Comparison of ENCODE assay signal across 8 mouse cellular contexts in the genomic region with DNA sequence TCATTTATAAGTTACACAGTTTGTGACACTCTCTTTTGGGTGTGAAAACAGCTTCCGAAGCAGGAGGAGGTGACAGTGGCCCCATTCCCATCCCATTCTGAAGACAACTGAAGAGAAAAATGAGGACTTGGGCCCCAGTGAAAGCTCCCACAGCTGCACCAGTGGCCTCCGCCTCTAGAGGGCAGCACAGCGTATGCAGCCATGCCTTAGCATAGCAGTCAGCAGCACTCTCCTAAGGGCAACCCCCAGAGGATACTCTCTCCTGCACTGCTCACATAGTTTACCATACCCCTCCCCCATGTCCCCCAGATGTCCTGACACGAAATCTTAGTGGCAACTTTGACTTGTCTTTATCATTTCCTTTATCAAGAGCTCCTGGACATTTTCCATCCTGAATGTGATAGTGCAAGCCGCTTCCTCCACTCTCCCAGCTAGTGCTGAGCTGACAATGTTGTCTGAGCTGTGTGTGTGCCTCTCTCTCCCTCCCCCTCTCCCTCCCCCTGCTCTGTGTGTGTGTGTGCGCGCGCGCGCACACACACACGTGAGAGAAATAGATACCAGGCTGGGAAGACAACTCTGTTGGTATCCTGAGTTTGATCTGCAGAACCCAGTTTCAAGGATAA. TPM values are rescaled to one million over a fixed set of nuclear protein-coding genes. Genes with fewer than 3 reads are reported as not detected.
DNase-seq lines count a peak whose midpoint lies in the region; ATAC-seq lines count a peak whose summit lies in the region.

No protein-coding gene starts in this region.

- DNase-seq in 3134 (ENCODE audit: extremely low read depth, insufficient read length, low spot score), result peak; percentile 31
- peak; percentile 88 for DNase-seq in adrenal gland, postnatal 25 days
- DNase-seq in heart, adult 8-10 months (ENCODE audit: low spot score), result peak; percentile 79
- peak; percentile 68 to 91 for DNase-seq in kidney, adult 8-10 months
- DNase-seq in spleen, postnatal 10 days (ENCODE audit: low spot score in 2 of 2), result peak; percentile 72 to 87

- no peaks in the 10 kb centered on the region for H3K9me3 ChIP-seq in embryonic facial prominence, embryonic 13.5 days
- H3K9me3 ChIP-seq in limb, embryonic 13.5 days, result no peaks in the 10 kb centered on the region
- no peaks in the 10 kb centered on the region for H3K9me3 ChIP-seq in midbrain, embryonic 16.5 days (replicated peaks; ENCODE audit: control insufficient read depth, low read length, poor library complexity, severe bottlenecking)

- no peak overlapping the region for H3K4me3 ChIP-seq in embryonic facial prominence, embryonic 13.5 days
- H3K4me3 ChIP-seq in limb, embryonic 13.5 days, result no peak overlapping the region
- H3K4me3 ChIP-seq in midbrain, embryonic 16.5 days (ENCODE audit: low read depth, low read length), result no peak overlapping the region

- H3K9ac ChIP-seq in embryonic facial prominence, embryonic 13.5 days, result no peak overlapping the region
- no peak overlapping the region for H3K9ac ChIP-seq in limb, embryonic 13.5 days
- H3K9ac ChIP-seq in midbrain, embryonic 16.5 days (ENCODE audit: low read depth, low read length), result no peak overlapping the region

- H3K4me2 ChIP-seq in embryonic facial prominence, embryonic 13.5 days, result peak overlapping the region; percentile 39
- peak overlapping the region; percentile 30; the same call in 1 of the 2 replicates for H3K4me2 ChIP-seq in limb, embryonic 13.5 days (replicated peaks)
- peak overlapping the region; percentile 30 for H3K4me2 ChIP-seq in midbrain, embryonic 16.5 days (ENCODE audit: low read length)

- H3K27me3 ChIP-seq in embryonic facial prominence, embryonic 13.5 days, result no peaks in the 10 kb centered on the region
- no peaks in the 10 kb centered on the region for H3K27me3 ChIP-seq in limb, embryonic 13.5 days
- no peaks in the 10 kb centered on the region for H3K27me3 ChIP-seq in midbrain, embryonic 16.5 days (ENCODE audit: control insufficient read depth, insufficient read depth, low read depth, low read length)

- peak; percentile 79 for ATAC-seq in embryonic facial prominence, embryonic 13.5 days (ENCODE audit: insufficient number of reproducible peaks, insufficient read depth, low FRiP score, low TSS enrichment, low read depth)
- ATAC-seq in limb, embryonic 13.5 days (ENCODE audit: low FRiP score, low read depth), result peak; percentile 85
- ATAC-seq in midbrain, embryonic 16.5 days, result peak; percentile 94

- peaks cover 5% of the 10 kb centered on the region; the same call in 1 of the 2 replicates for H3K4me1 ChIP-seq in embryonic facial prominence, embryonic 13.5 days
- no peaks in the 10 kb centered on the region for H3K4me1 ChIP-seq in limb, embryonic 13.5 days
- H3K4me1 ChIP-seq in midbrain, embryonic 16.5 days (ENCODE audit: control insufficient read depth, insufficient read depth, low read length), result no peaks in the 10 kb centered on the region

- H3K36me3 ChIP-seq in embryonic facial prominence, embryonic 13.5 days, result no peaks in the 10 kb centered on the region
- H3K36me3 ChIP-seq in limb, embryonic 13.5 days, result no peaks in the 10 kb centered on the region
- H3K36me3 ChIP-seq in midbrain, embryonic 16.5 days (ENCODE audit: control insufficient read depth, insufficient read depth, low read length), result no peaks in the 10 kb centered on the region

- 10% methylated on average over 11 of the region's 11 CpGs for WGBS in embryonic facial prominence, embryonic 13.5 days
- 9% methylated on average over 11 of the region's 11 CpGs for WGBS in limb, embryonic 13.5 days
- WGBS in midbrain, embryonic 16.5 days, result 7% methylated on average over 11 of the region's 11 CpGs

- H3K27ac ChIP-seq in embryonic facial prominence, embryonic 13.5 days, result no peak overlapping the region
- no peak overlapping the region for H3K27ac ChIP-seq in limb, embryonic 13.5 days
- H3K27ac ChIP-seq in midbrain, embryonic 16.5 days (ENCODE audit: low read length), result no peak overlapping the region

RNA-seq across cellular contexts. Expression of a gene that starts 4.4 kb away (rescaled TPM):
- total RNA-seq in adrenal gland, postnatal 25 days (2021), result not detected in 2 replicates
- polyA plus RNA-seq in embryonic facial prominence, embryonic 13.5 days (2015; fragmentation: Nextera tagmentation; extraction: Ambion mirVana), result not detected in 2 replicates
- under 1 TPM in 1 of 4 experiments, not detected in 3; 0.32 TPM for total RNA-seq in heart, adult 8-10 months (2022)
- polyA plus RNA-seq in limb, embryonic 13.5 days (2015; fragmentation: Nextera tagmentation; extraction: Ambion mirVana), result not detected in 2 replicates
- polyA plus RNA-seq in midbrain, embryonic 16.5 days (2015; fragmentation: Nextera tagmentation; extraction: Ambion mirVana), result not detected in 2 replicates

RNA-seq across cellular contexts. Expression of a gene that starts 13.8 kb away (rescaled TPM):
- total RNA-seq in adrenal gland, postnatal 25 days (2021), result 0.46 TPM in 1 of 2 replicates, not detected in the other
- 1.1 TPM in 2 replicates for polyA plus RNA-seq in embryonic facial prominence, embryonic 13.5 days (2015; fragmentation: Nextera tagmentation; extraction: Ambion mirVana)
- total RNA-seq in heart, adult 8-10 months (2022), result 1 to 10 TPM in 1 of 4 experiments, not detected in 3; 1.1 TPM
- polyA plus RNA-seq in limb, embryonic 13.5 days (2015; fragmentation: Nextera tagmentation; extraction: Ambion mirVana), result 0.89 and 1.1 TPM in 2 replicates
- not detected in 2 replicates for polyA plus RNA-seq in midbrain, embryonic 16.5 days (2015; fragmentation: Nextera tagmentation; extraction: Ambion mirVana)

RNA-seq across cellular contexts. Expression of a gene that starts 15.1 kb away (rescaled TPM):
- total RNA-seq in adrenal gland, postnatal 25 days (2021), result 0.09 and 1.00 TPM in 2 replicates
- polyA plus RNA-seq in embryonic facial prominence, embryonic 13.5 days (2015; fragmentation: Nextera tagmentation; extraction: Ambion mirVana), result 0.12 TPM in 1 of 2 replicates, not detected in the other
- total RNA-seq in heart, adult 8-10 months (2022), result under 1 TPM; 0.06 to 0.69 (median 0.15) TPM
- polyA plus RNA-seq in limb, embryonic 13.5 days (2015; fragmentation: Nextera tagmentation; extraction: Ambion mirVana), result 0.06 and 0.13 TPM in 2 replicates
- polyA plus RNA-seq in midbrain, embryonic 16.5 days (2015; fragmentation: Nextera tagmentation; extraction: Ambion mirVana), result not detected in 2 replicates

RNA-seq across cellular contexts. Expression of a gene that starts 17.5 kb away (rescaled TPM):
- total RNA-seq in adrenal gland, postnatal 25 days (2021), result not detected in 2 replicates
- not detected in 2 replicates for polyA plus RNA-seq in embryonic facial prominence, embryonic 13.5 days (2015; fragmentation: Nextera tagmentation; extraction: Ambion mirVana)
- total RNA-seq in heart, adult 8-10 months (2022), result not detected
- not detected in 2 replicates for polyA plus RNA-seq in limb, embryonic 13.5 days (2015; fragmentation: Nextera tagmentation; extraction: Ambion mirVana)
- polyA plus RNA-seq in midbrain, embryonic 16.5 days (2015; fragmentation: Nextera tagmentation; extraction: Ambion mirVana), result not detected in 2 replicates

RNA-seq across cellular contexts. Expression of a gene that starts 20.8 kb away (rescaled TPM):
- 373 and 390 TPM in 2 replicates for total RNA-seq in adrenal gland, postnatal 25 days (2021)
- 255 and 265 TPM in 2 replicates for polyA plus RNA-seq in embryonic facial prominence, embryonic 13.5 days (2015; fragmentation: Nextera tagmentation; extraction: Ambion mirVana)
- 1,000 to 10,000 TPM; 1,243 to 1,357 (median 1,292) TPM for total RNA-seq in heart, adult 8-10 months (2022)
- polyA plus RNA-seq in limb, embryonic 13.5 days (2015; fragmentation: Nextera tagmentation; extraction: Ambion mirVana), result 272 and 301 TPM in 2 replicates
- 96.3 and 105 TPM in 2 replicates for polyA plus RNA-seq in midbrain, embryonic 16.5 days (2015; fragmentation: Nextera tagmentation; extraction: Ambion mirVana)

Comparison
In these comparisons a context has a peak if more than half of its experiments do, and no peak if none do; other contexts are left out.
1. DNase-seq: peak in every context shown above with its lines; median percentile 88 in adrenal gland, postnatal 25 days; 80 in kidney, adult 8-10 months; 80 in spleen, postnatal 10 days; 79 in heart, adult 8-10 months; 31 in 3134.